Mouse (Mus musculus): Measurements from ENCODE around the gene Pfas. TPM values are rescaled to one million over a fixed set of nuclear protein-coding genes. Genes with fewer than 3 reads are reported as not detected.
"Not testable (repeated sequence)": the region's sequence is repeated elsewhere in the genome, so short reads cannot be mapped to it uniquely, and the experiment has no call there.

Pfas gene
- total RNA-seq, 2 experiments from 2014 or later = 20.1 to 24.7 TPM

- DNase-seq (ENCODE audit: extremely low spot score in 1 of 2, low spot score in 2 of 2) = peak; percentile 82
- TF ChIP-seq CTCF (IDR thresholded peaks at IDR 0.05) = no peak
- Histone ChIP-seq H3K4me3 (peak overlapping the region; percentile 64), H3K27ac (peak overlapping the region; percentile 91)
- intact Hi-C loops (cut with DNase I) = no loop called here
These were observed 3.9 kb upstream of the Pfas start for GRCm38 (mm10) chr11:69012071-69012601.

GRCm38 (mm10) chr11:69011445-69011844, 3.2 kb upstream of the Pfas start:
- DNase-seq (ENCODE audit: extremely low spot score in 1 of 2, low spot score in 2 of 2); H3K4me3 ChIP-seq; H3K27ac ChIP-seq; intact Hi-C loops (cut with DNase I): not testable (repeated sequence)
- TF ChIP-seq CTCF (IDR thresholded peaks at IDR 0.05) = peak; percentile 2; the same call in 1 of the 2 replicates

- intact Hi-C loops (cut with DNase I) = no loop called here
- H3K4me3 ChIP-seq = no peak overlapping the region
- TF ChIP-seq CTCF (IDR thresholded peaks at IDR 0.05) = no peak
- no peak overlapping the region for H3K27ac ChIP-seq
- no peak for DNase-seq (ENCODE audit: extremely low spot score in 1 of 2, low spot score in 2 of 2)
These were observed 2.4 kb upstream of the Pfas start for GRCm38 (mm10) chr11:69010400-69011323.

GRCm38 (mm10) chr11:69009508-69009907, 1.2 kb upstream of the Pfas start:
- H3K27ac ChIP-seq = no peak overlapping the region

GRCm38 (mm10) chr11:69006575-69006974, 1.7 kb downstream of the Pfas start:
- intact Hi-C loops (cut with DNase I); H3K27ac ChIP-seq; H3K4me3 ChIP-seq; DNase-seq (ENCODE audit: extremely low spot score in 1 of 2, low spot score in 2 of 2): not testable (repeated sequence)

More at GRCm38 (mm10) chr11:69009508-69009907, 1.2 kb upstream of the Pfas start:
- no peak overlapping the region for H3K4me3 ChIP-seq
- TF ChIP-seq CTCF (IDR thresholded peaks at IDR 0.05) = no peak
- DNase-seq (ENCODE audit: extremely low spot score in 1 of 2, low spot score in 2 of 2) = no peak
- intact Hi-C loops (cut with DNase I) = no loop called here

- no peak for DNase-seq (ENCODE audit: extremely low spot score in 1 of 2, low spot score in 2 of 2)
- H3K4me3 ChIP-seq = no peak overlapping the region
- intact Hi-C loops (cut with DNase I) = no loop called here
- no peak overlapping the region for H3K27ac ChIP-seq
- TF ChIP-seq CTCF (IDR thresholded peaks at IDR 0.05) = no peak
These were observed 3.1 kb downstream of the Pfas start for GRCm38 (mm10) chr11:69005193-69005592.

GRCm38 (mm10) chr11:69003592-69003991, 4.7 kb downstream of the Pfas start:
- no peak for DNase-seq (ENCODE audit: extremely low spot score in 1 of 2, low spot score in 2 of 2)
- Histone ChIP-seq H3K4me3 (no peak overlapping the region), H3K27ac (no peak overlapping the region)
- intact Hi-C loops (cut with DNase I) = no loop called here
- peak; percentile 23 for TF ChIP-seq CTCF (IDR thresholded peaks at IDR 0.05)

GRCm38 (mm10) chr11:69002782-69003181, 5.5 kb downstream of the Pfas start:
- H3K27ac ChIP-seq; DNase-seq (ENCODE audit: extremely low spot score in 1 of 2, low spot score in 2 of 2); intact Hi-C loops (cut with DNase I); H3K4me3 ChIP-seq: not testable (repeated sequence)

GRCm38 (mm10) chr11:68997080-68997479, 11.2 kb downstream of the Pfas start:
- no peak for TF ChIP-seq CTCF (IDR thresholded peaks at IDR 0.05)
- no peak for DNase-seq (ENCODE audit: extremely low spot score in 1 of 2, low spot score in 2 of 2)
- H3K4me3 ChIP-seq = no peak overlapping the region
- intact Hi-C loops (cut with DNase I) = no loop called here
- no peak overlapping the region for H3K27ac ChIP-seq

- intact Hi-C loops (cut with DNase I) = no loop called here
- H3K4me3 ChIP-seq = no peak overlapping the region
- peak; percentile 38 for TF ChIP-seq CTCF (IDR thresholded peaks at IDR 0.05)
- DNase-seq (ENCODE audit: extremely low spot score in 1 of 2, low spot score in 2 of 2) = no peak
- H3K27ac ChIP-seq = no peak overlapping the region
These were observed 13.9 kb downstream of the Pfas start for GRCm38 (mm10) chr11:68994377-68994776.

GRCm38 (mm10) chr11:68993122-68993521, 15.1 kb downstream of the Pfas start:
- no peak overlapping the region for H3K27ac ChIP-seq
- no peak for TF ChIP-seq CTCF (IDR thresholded peaks at IDR 0.05)
- intact Hi-C loops (cut with DNase I) = no loop called here
- DNase-seq (ENCODE audit: extremely low spot score in 1 of 2, low spot score in 2 of 2) = no peak
- no peak overlapping the region for H3K4me3 ChIP-seq

GRCm38 (mm10) chr11:68988341-68988740, 19.9 kb downstream of the Pfas start:
- H3K4me3 ChIP-seq = no peak overlapping the region
- no peak for DNase-seq (ENCODE audit: extremely low spot score in 1 of 2, low spot score in 2 of 2)
- TF ChIP-seq CTCF (IDR thresholded peaks at IDR 0.05) = no peak
- intact Hi-C loops (cut with DNase I) = no loop called here
- H3K27ac ChIP-seq = no peak overlapping the region

Measured in left cerebral cortex, adult 2 months (tissue).